Mouse (Mus musculus): Measurements from ENCODE around the gene Jdp2.
"Not testable (repeated sequence)": the region's sequence is repeated elsewhere in the genome, so short reads cannot be mapped to it uniquely, and the experiment has no call there.

Jdp2 gene

GRCm38 (mm10) chr12:85638541-85639325, 39.9 kb downstream of the Jdp2 start:
- DNase-seq (ENCODE audit: low read depth, low spot score) = no peak

- DNase-seq (ENCODE audit: low read depth, low spot score) = no peak
These were observed 40.6 kb downstream of the Jdp2 start for GRCm38 (mm10) chr12:85639326-85640008.

- DNase-seq (ENCODE audit: low read depth, low spot score) = no peak
These were observed 42.2 kb downstream of the Jdp2 start for GRCm38 (mm10) chr12:85640852-85641563.

GRCm38 (mm10) chr12:85641564-85641931, 42.7 kb downstream of the Jdp2 start:
- DNase-seq (ENCODE audit: low read depth, low spot score) = no peak

- DNase-seq (ENCODE audit: low read depth, low spot score) = no peak
These were observed 44.9 kb downstream of the Jdp2 start for GRCm38 (mm10) chr12:85643735-85644134.

- DNase-seq (ENCODE audit: low read depth, low spot score) = no peak
These were observed 46.8 kb downstream of the Jdp2 start for GRCm38 (mm10) chr12:85645664-85646063.

GRCm38 (mm10) chr12:85647346-85647745, 48.5 kb downstream of the Jdp2 start:
- no peak for DNase-seq (ENCODE audit: low read depth, low spot score)

GRCm38 (mm10) chr12:85647955-85648354, 49.1 kb downstream of the Jdp2 start:
- DNase-seq (ENCODE audit: low read depth, low spot score) = no peak

GRCm38 (mm10) chr12:85659319-85659718, 60.5 kb downstream of the Jdp2 start:
- DNase-seq (ENCODE audit: low read depth, low spot score) = no peak

GRCm38 (mm10) chr12:85660855-85661254, 62.0 kb downstream of the Jdp2 start:
- no peak for DNase-seq (ENCODE audit: low read depth, low spot score)

- DNase-seq (ENCODE audit: low read depth, low spot score) = not testable (repeated sequence)
These were observed 63.4 kb downstream of the Jdp2 start for GRCm38 (mm10) chr12:85662232-85662631.

GRCm38 (mm10) chr12:85662896-85663295, 64.1 kb downstream of the Jdp2 start:
- DNase-seq (ENCODE audit: low read depth, low spot score) = peak; percentile 39

- no peak for DNase-seq (ENCODE audit: low read depth, low spot score)
These were observed 67.3 kb downstream of the Jdp2 start for GRCm38 (mm10) chr12:85666112-85666511.

GRCm38 (mm10) chr12:85667071-85667470, 68.2 kb downstream of the Jdp2 start:
- no peak for DNase-seq (ENCODE audit: low read depth, low spot score)

GRCm38 (mm10) chr12:85668696-85669095, 69.9 kb downstream of the Jdp2 start:
- no peak for DNase-seq (ENCODE audit: low read depth, low spot score)

- DNase-seq (ENCODE audit: low read depth, low spot score) = no peak
These were observed 71.3 kb downstream of the Jdp2 start for GRCm38 (mm10) chr12:85670080-85670479.

- no peak for DNase-seq (ENCODE audit: low read depth, low spot score)
These were observed 75.1 kb downstream of the Jdp2 start for GRCm38 (mm10) chr12:85673914-85674313.

GRCm38 (mm10) chr12:85679117-85679516, 80.3 kb downstream of the Jdp2 start:
- no peak for DNase-seq (ENCODE audit: low read depth, low spot score)

GRCm38 (mm10) chr12:85679808-85680207, 81.0 kb downstream of the Jdp2 start:
- DNase-seq (ENCODE audit: low read depth, low spot score) = no peak

- no peak for DNase-seq (ENCODE audit: low read depth, low spot score)
These were observed 83.5 kb downstream of the Jdp2 start for GRCm38 (mm10) chr12:85682328-85682727.

- no peak for DNase-seq (ENCODE audit: low read depth, low spot score)
These were observed 85.8 kb downstream of the Jdp2 start for GRCm38 (mm10) chr12:85684411-85685275.
